ENCODE assay signal across 16 mouse cellular contexts in the genomic region with DNA sequence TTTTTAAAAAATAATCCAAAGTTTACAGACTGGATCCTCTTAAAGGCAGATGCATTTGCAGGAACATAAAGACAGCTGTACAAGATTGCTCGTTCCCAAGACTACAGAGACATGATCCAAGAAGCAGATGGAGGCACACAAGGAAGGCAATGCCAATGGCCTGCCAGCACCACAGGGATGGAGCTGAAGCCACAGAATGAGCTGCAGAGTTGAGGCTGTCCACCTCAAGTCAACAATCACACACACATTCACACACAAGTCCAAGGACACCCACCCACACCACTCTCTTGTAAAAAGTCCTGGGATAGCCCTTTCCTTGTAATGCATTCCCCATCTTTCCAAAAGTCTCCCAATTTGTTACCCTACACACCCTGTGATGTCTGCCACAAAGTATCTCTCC. TPM values are rescaled to one million over a fixed set of nuclear protein-coding genes. Genes with fewer than 3 reads are reported as not detected.
"Had no signal": no experiment of that assay in that cellular context is flagged by ENCODE, and none has a peak within 500 bp of the region (broad histone marks: within the 10 kb centered on the region; RNA-seq: fewer than 3 reads in every experiment).

No protein-coding gene starts in this region.

- H3K4me2 ChIP-seq: limb, embryonic 12.5 days; liver, embryonic 13.5 days; lung, embryonic 15.5 days; neural tube, embryonic 12.5 days had no signal

- H3K9me3 ChIP-seq: limb, embryonic 12.5 days; liver, embryonic 13.5 days; lung, embryonic 15.5 days; megakaryocyte, embryonic 14.5 days; neural tube, embryonic 12.5 days had no signal

- H3K4me3 ChIP-seq: limb, embryonic 12.5 days; liver, embryonic 13.5 days; lung, embryonic 15.5 days; megakaryocyte, embryonic 14.5 days; neural tube, embryonic 12.5 days had no signal

- ATAC-seq: liver, postnatal 0 days had no signal

- DNase-seq: kidney, postnatal 10 days; kidney, postnatal 4 days; liver; liver, embryonic 13.5 days; liver, postnatal 0 days; lung, postnatal 14 days; midbrain, embryonic 14.5 days; thymus, postnatal 4 days had no signal

- H3K27me3 ChIP-seq: limb, embryonic 12.5 days; liver, embryonic 13.5 days; lung, embryonic 15.5 days; megakaryocyte, embryonic 14.5 days; neural tube, embryonic 12.5 days had no signal

- H3K9ac ChIP-seq: limb, embryonic 12.5 days; liver, embryonic 13.5 days; liver, postnatal 0 days; lung, embryonic 15.5 days; neural tube, embryonic 12.5 days had no signal

- H3K27ac ChIP-seq: limb, embryonic 12.5 days; liver, embryonic 13.5 days; lung, embryonic 15.5 days; macrophage; neural tube, embryonic 12.5 days; stomach, postnatal 0 days had no signal

RNA-seq across cellular contexts. Expression of a gene that starts 3.2 kb away (rescaled TPM):
- total RNA-seq: monocyte, adult 5-6 weeks had no signal
- polyA plus RNA-seq: kidney, embryonic 14.5 days; liver, embryonic 13.5 days; liver, postnatal 0 days had no signal
